14 mouse cellular contexts compared by ENCODE assay signal in genomic region chr7:97804245-97805066, GRCm38 (mm10). TPM values are rescaled to one million over a fixed set of nuclear protein-coding genes. Genes with fewer than 3 reads are reported as not detected.
A peak's percentile ranks its signal among the peaks of the same experiment; 100 is the strongest.
DNase-seq lines count a peak whose midpoint lies in the region; ATAC-seq and TF ChIP-seq lines count a peak whose summit lies in the region.
"Had no signal": no experiment of that assay in that cellular context is flagged by ENCODE, and none has a peak within 500 bp of the region (broad histone marks: within the 10 kb centered on the region; RNA-seq: fewer than 3 reads in every experiment).

No protein-coding gene starts in this region.

- peak; percentile 29 for DNase-seq in forebrain, embryonic 10.5 days (ENCODE audit: extremely low spot score, low spot score)
- no peak for DNase-seq in forebrain, postnatal 0 days
- DNase-seq in embryonic facial prominence, embryonic 11.5 days (ENCODE audit: low spot score): no peak
- DNase-seq in neural tube, embryonic 10.5 days (ENCODE audit: extremely low spot score, low spot score): peak; percentile 15
- no peak for DNase-seq in adrenal gland, adult 2 months
- DNase-seq: cerebellum, postnatal 14 days; retina, postnatal 1 day; thymus, postnatal 14 days had no signal

- ATAC-seq in forebrain, postnatal 0 days: no peak
- ATAC-seq in embryonic facial prominence, embryonic 11.5 days (replicated peaks; ENCODE audit: insufficient number of reproducible peaks, low FRiP score, low TSS enrichment, low read depth): 0 out of 2 replicates have a peak, but pooled peaks have one; percentile 59
- ATAC-seq in hindbrain, embryonic 15.5 days (ENCODE audit: low FRiP score, low read depth): peak; percentile 54; the same call in 1 of the 2 replicates
- ATAC-seq in heart, embryonic 11.5 days (replicated peaks; ENCODE audit: insufficient number of reproducible peaks, low FRiP score, low TSS enrichment): no peak
- no peak for ATAC-seq in kidney, embryonic 16.5 days (ENCODE audit: low FRiP score, low TSS enrichment)

- H3K27ac ChIP-seq in forebrain, embryonic 10.5 days: peak overlapping the region; percentile 73
- no peak overlapping the region for H3K27ac ChIP-seq in forebrain, postnatal 0 days (ENCODE audit: low read depth, low read length)
- no peak overlapping the region for H3K27ac ChIP-seq in embryonic facial prominence, embryonic 11.5 days (replicated peaks; ENCODE audit: low read depth, low read length)
- 0 out of 2 replicates have a peak overlapping the region, but pooled peaks have one; percentile 1 for H3K27ac ChIP-seq in hindbrain, embryonic 15.5 days (replicated peaks)
- H3K27ac ChIP-seq in heart, embryonic 11.5 days (ENCODE audit: low read depth, low read length): no peak overlapping the region
- no peak overlapping the region for H3K27ac ChIP-seq in kidney, embryonic 16.5 days (ENCODE audit: low read length)
- H3K27ac ChIP-seq: heart, embryonic 10.5 days; liver, embryonic 15.5 days; macrophage had no signal

- H3K27me3 ChIP-seq in forebrain, embryonic 10.5 days (ENCODE audit: poor library complexity, severe bottlenecking): no peaks in the 10 kb centered on the region
- no peaks in the 10 kb centered on the region for H3K27me3 ChIP-seq in forebrain, postnatal 0 days (ENCODE audit: insufficient read depth, low read length)
- H3K27me3 ChIP-seq in embryonic facial prominence, embryonic 11.5 days (ENCODE audit: control insufficient read depth, insufficient read depth, low read length): no peaks in the 10 kb centered on the region
- H3K27me3 ChIP-seq in hindbrain, embryonic 15.5 days: no peaks in the 10 kb centered on the region
- no peaks in the 10 kb centered on the region for H3K27me3 ChIP-seq in heart, embryonic 11.5 days (ENCODE audit: control insufficient read depth, insufficient read depth, low read length)
- H3K27me3 ChIP-seq in kidney, embryonic 16.5 days (ENCODE audit: insufficient read depth, low read length): no peaks in the 10 kb centered on the region
- H3K27me3 ChIP-seq: liver, embryonic 15.5 days had no signal

- peaks cover 49% of the 10 kb centered on the region for H3K4me1 ChIP-seq in forebrain, embryonic 10.5 days
- H3K4me1 ChIP-seq in forebrain, postnatal 0 days (ENCODE audit: insufficient read depth): no peaks in the 10 kb centered on the region; the same call in 1 of the 2 replicates
- H3K4me1 ChIP-seq in embryonic facial prominence, embryonic 11.5 days (ENCODE audit: control insufficient read depth, insufficient read depth, low read length): no peaks in the 10 kb centered on the region
- peaks cover 4% of the 10 kb centered on the region; the same call in 1 of the 2 replicates for H3K4me1 ChIP-seq in hindbrain, embryonic 15.5 days (replicated peaks)
- H3K4me1 ChIP-seq in heart, embryonic 11.5 days (ENCODE audit: control insufficient read depth, insufficient read depth, low read length): no peaks in the 10 kb centered on the region
- H3K4me1 ChIP-seq in kidney, embryonic 16.5 days (ENCODE audit: insufficient read depth, low read length): no peaks in the 10 kb centered on the region
- H3K4me1 ChIP-seq: heart, embryonic 10.5 days; liver, embryonic 15.5 days had no signal

- no peaks in the 10 kb centered on the region for H3K9me3 ChIP-seq in forebrain, embryonic 10.5 days
- no peaks in the 10 kb centered on the region for H3K9me3 ChIP-seq in forebrain, postnatal 0 days (ENCODE audit: low read length)
- no peaks in the 10 kb centered on the region for H3K9me3 ChIP-seq in embryonic facial prominence, embryonic 11.5 days (replicated peaks; ENCODE audit: control insufficient read depth, low read length)
- H3K9me3 ChIP-seq in hindbrain, embryonic 15.5 days: no peaks in the 10 kb centered on the region
- no peaks in the 10 kb centered on the region for H3K9me3 ChIP-seq in heart, embryonic 11.5 days (replicated peaks; ENCODE audit: control insufficient read depth, low read length)
- no peaks in the 10 kb centered on the region for H3K9me3 ChIP-seq in kidney, embryonic 16.5 days (ENCODE audit: low read length)
- H3K9me3 ChIP-seq: heart, embryonic 10.5 days; liver, embryonic 15.5 days had no signal

- H3K4me2 ChIP-seq in forebrain, postnatal 0 days (ENCODE audit: low read depth): no peak overlapping the region
- no peak overlapping the region for H3K4me2 ChIP-seq in embryonic facial prominence, embryonic 11.5 days (ENCODE audit: low read depth, low read length)
- H3K4me2 ChIP-seq in hindbrain, embryonic 15.5 days: no peak overlapping the region
- no peak overlapping the region for H3K4me2 ChIP-seq in heart, embryonic 11.5 days
- no peak overlapping the region for H3K4me2 ChIP-seq in kidney, embryonic 16.5 days (replicated peaks; ENCODE audit: low read depth, low read length)
- H3K4me2 ChIP-seq: liver, embryonic 15.5 days had no signal

- no peak overlapping the region for H3K9ac ChIP-seq in forebrain, postnatal 0 days
- H3K9ac ChIP-seq in embryonic facial prominence, embryonic 11.5 days (replicated peaks; ENCODE audit: low read length): no peak overlapping the region
- H3K9ac ChIP-seq in hindbrain, embryonic 15.5 days: no peak overlapping the region
- no peak overlapping the region for H3K9ac ChIP-seq in heart, embryonic 11.5 days (ENCODE audit: low read depth, low read length)
- H3K9ac ChIP-seq in kidney, embryonic 16.5 days (replicated peaks; ENCODE audit: low read length): no peak overlapping the region
- H3K9ac ChIP-seq: liver, embryonic 15.5 days had no signal

- no peak for TF ChIP-seq CTCF in forebrain, postnatal 0 days (IDR thresholded peaks at IDR 0.05; ENCODE audit: low read depth)

- WGBS in forebrain, embryonic 10.5 days: 24% methylated on average over 2 of the region's 2 CpGs
- 23% methylated on average over 2 of the region's 2 CpGs for WGBS in forebrain, postnatal 0 days
- WGBS in embryonic facial prominence, embryonic 11.5 days: 52% methylated on average over 2 of the region's 2 CpGs
- 24% methylated on average over 2 of the region's 2 CpGs for WGBS in hindbrain, embryonic 15.5 days
- WGBS in heart, embryonic 11.5 days (ENCODE audit: insufficient replicate concordance): 69% methylated on average over 2 of the region's 2 CpGs
- 62% methylated on average over 2 of the region's 2 CpGs for WGBS in kidney, embryonic 16.5 days

- no peak overlapping the region for H3K4me3 ChIP-seq in forebrain, embryonic 10.5 days
- no peak overlapping the region for H3K4me3 ChIP-seq in forebrain, postnatal 0 days (ENCODE audit: low read depth, low read length)
- H3K4me3 ChIP-seq in embryonic facial prominence, embryonic 11.5 days (ENCODE audit: low read depth, low read length): no peak overlapping the region
- no peak overlapping the region for H3K4me3 ChIP-seq in hindbrain, embryonic 15.5 days
- H3K4me3 ChIP-seq in heart, embryonic 11.5 days (ENCODE audit: low read depth, low read length): no peak overlapping the region
- no peak overlapping the region for H3K4me3 ChIP-seq in kidney, embryonic 16.5 days (ENCODE audit: low read length)
- H3K4me3 ChIP-seq: heart, embryonic 10.5 days; liver, embryonic 15.5 days had no signal

- H3K36me3 ChIP-seq in forebrain, embryonic 10.5 days (replicated peaks): no peaks in the 10 kb centered on the region
- no peaks in the 10 kb centered on the region for H3K36me3 ChIP-seq in forebrain, postnatal 0 days (ENCODE audit: insufficient read depth)
- no peaks in the 10 kb centered on the region for H3K36me3 ChIP-seq in embryonic facial prominence, embryonic 11.5 days (replicated peaks; ENCODE audit: control insufficient read depth, insufficient read depth, low read depth, low read length)
- H3K36me3 ChIP-seq in hindbrain, embryonic 15.5 days: no peaks in the 10 kb centered on the region
- H3K36me3 ChIP-seq in heart, embryonic 11.5 days (ENCODE audit: control insufficient read depth, insufficient read depth, low read length): no peaks in the 10 kb centered on the region
- no peaks in the 10 kb centered on the region for H3K36me3 ChIP-seq in kidney, embryonic 16.5 days (ENCODE audit: insufficient read depth, low read length)
- H3K36me3 ChIP-seq: heart, embryonic 10.5 days; liver, embryonic 15.5 days had no signal

RNA-seq across cellular contexts. Expression of gene Pak1, which starts 16.1 kb away (rescaled TPM):
- 44.1 and 50.0 TPM in 2 replicates for polyA plus RNA-seq in forebrain, embryonic 10.5 days (2016; fragmentation: Nextera tagmentation; extraction: Ambion mirVana)
- 169 and 186 TPM in 2 replicates for total RNA-seq in forebrain, postnatal 0 days (2014; rRNA removed)
- 132 and 135 TPM in 2 replicates for polyA plus RNA-seq in forebrain, postnatal 0 days (2015; fragmentation: Nextera tagmentation; extraction: Ambion mirVana)
- 47.7 and 51.4 TPM in 2 replicates for polyA plus RNA-seq in embryonic facial prominence, embryonic 11.5 days (2014; fragmentation: Nextera tagmentation; extraction: Ambion mirVana)
- 130 and 141 TPM in 2 replicates for polyA plus RNA-seq in hindbrain, embryonic 15.5 days (2015; fragmentation: Nextera tagmentation; extraction: Ambion mirVana)
- polyA plus RNA-seq in heart, embryonic 11.5 days (2014; fragmentation: Nextera tagmentation; extraction: Ambion mirVana): 5.5 and 8.7 TPM in 2 replicates
- 17.9 and 18.1 TPM in 2 replicates for polyA plus RNA-seq in kidney, embryonic 16.5 days (2015; fragmentation: Nextera tagmentation; extraction: Ambion mirVana)
- total RNA-seq in adrenal gland, adult 2 months (2021): 10 to 100 TPM; 20.5 to 32.2 TPM
- polyA plus RNA-seq in adrenal gland, adult 2 months (2012; rRNA removed): 19.8 and 21.4 TPM in 2 replicates

Comparison
In these comparisons a context has a peak if more than half of its experiments do, and no peak if none do; other contexts are left out.
1. DNase-seq: peak in forebrain, embryonic 10.5 days (single experiment) and neural tube, embryonic 10.5 days (single experiment); none in forebrain, postnatal 0 days (single experiment), embryonic facial prominence, embryonic 11.5 days (single experiment) and adrenal gland, adult 2 months (single experiment).
2. H3K27ac ChIP-seq: peak in forebrain, embryonic 10.5 days (single experiment) and hindbrain, embryonic 15.5 days (single experiment); none in forebrain, postnatal 0 days (single experiment), embryonic facial prominence, embryonic 11.5 days (single experiment), heart, embryonic 11.5 days (single experiment) and kidney, embryonic 16.5 days (single experiment).
3. ATAC-seq: peak in embryonic facial prominence, embryonic 11.5 days (single experiment) and hindbrain, embryonic 15.5 days (single experiment); none in forebrain, postnatal 0 days (single experiment), heart, embryonic 11.5 days (single experiment) and kidney, embryonic 16.5 days (single experiment).